Mouse (Mus musculus) layer of hippocampus, adult 9-11 months (tissue): ENCODE measurements around the gene Fam216b.

Source experiments
- DNase-seq: peaks from one replicate; pipeline ENCODE4 v3.0.0; 2022

The Fam216b gene

DNA sequence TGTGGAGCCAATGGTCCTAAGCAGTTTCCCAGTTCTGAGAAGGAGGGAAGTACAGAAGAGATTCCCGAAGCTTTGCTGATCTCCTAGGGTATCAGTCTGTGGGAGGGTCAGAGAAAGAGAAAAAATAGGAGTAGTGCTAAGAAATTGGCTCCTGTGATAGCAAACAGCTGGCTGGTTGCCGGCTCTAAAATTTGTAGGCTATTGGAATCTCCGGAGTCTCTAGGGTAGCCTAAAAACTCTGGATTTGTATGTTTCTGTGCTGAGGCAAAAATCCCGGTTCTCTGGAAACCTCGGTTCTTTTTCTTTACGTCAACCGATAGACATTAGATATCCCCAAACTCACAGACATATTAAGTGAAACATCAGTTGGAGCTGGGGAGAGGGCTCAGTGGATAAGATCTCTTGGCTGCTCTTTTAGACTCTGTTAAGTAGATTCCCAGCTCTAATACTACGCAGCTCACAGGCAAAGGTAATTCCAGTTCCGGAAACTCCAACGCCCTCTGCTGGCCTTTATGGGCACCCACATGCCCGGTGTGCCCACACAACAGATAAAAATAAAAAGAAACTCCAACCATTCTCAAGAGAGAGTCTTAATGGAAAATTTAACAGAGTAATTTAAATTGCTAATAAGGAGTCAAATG, 46.8 kb downstream of the Fam216b start:
- DNase-seq: no peak

DNA sequence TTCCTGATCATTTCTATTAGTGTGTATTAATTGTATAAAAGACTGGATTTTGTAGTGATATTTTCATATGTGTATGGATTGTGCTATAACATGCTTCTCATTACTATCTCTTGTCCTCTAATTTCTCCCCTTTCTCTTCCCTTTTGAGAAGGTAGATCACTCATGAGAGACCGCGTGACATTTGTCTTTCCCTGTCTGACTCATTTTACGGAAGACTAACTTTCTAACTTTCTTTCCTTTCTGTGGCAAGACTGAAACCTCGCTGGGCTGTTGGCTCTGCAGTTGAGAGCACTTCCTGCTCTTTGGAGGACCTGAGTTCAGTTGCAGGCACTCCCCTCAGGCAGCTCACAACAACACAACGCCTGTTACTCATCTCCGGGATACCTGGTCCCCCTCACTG, 48.2 kb downstream of the Fam216b start:
- DNase-seq: no peak

DNA sequence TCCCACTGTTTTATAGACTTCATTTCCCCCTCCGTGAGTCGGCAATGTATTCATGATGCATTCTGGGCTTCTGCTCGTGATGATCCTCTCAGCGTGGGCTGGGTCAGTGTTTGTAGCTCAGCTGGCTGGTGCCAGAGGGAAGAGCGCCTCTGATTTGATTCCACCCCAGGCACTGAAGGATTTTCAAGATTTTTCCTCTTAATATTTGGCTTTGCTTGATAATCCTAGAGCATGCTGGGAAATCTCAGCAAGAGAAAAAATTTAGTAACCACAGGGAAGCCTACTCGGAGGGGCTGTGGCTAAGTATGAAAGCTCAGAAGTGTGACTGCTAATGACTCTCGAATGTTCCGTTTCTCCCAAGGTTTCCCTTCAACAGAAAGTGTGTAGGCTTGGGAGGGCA, 49.9 kb downstream of the Fam216b start:
- no peak for DNase-seq
